Mouse (Mus musculus): Measurements from ENCODE around the gene Gm49337.
A peak's percentile ranks its signal among the peaks of the same experiment; 100 is the strongest.

The Gm49337 gene

DNA sequence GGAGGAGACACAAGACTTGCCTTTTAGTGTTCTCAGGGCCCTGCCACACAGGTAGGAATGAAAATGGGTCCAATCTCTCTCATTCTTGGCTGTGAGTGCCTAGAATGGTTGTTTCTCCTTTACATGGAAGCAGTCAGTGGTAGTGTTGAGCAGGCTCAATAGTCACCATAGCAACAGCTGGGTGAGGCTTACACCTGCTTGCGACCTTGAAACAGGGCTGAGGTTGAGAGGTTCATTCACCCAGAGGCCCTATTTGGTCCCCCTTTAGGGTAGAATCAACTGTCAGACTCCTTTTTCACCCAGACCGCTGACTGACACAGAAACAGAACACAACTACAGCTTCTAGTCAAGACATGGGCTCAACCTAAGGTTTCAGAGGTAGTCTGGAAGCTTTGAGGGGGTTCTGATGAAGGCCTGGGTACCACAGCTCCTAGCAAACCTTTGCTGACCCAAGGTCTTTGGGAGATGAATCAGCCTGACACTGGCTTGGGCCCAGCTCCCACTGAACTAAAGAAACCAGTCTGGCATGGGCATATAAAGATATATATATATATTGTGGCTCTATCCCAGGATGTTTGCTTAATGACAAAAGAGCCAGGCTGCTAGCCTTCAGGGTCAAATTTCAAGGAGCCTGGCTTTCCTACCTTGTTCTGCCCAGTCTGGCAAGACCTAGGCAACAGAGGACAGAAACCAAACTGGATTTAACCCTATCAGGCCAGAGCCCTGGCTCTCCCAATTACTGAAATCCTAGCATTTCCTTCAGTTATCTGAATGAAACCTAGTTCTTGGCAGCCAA is 8.2 kb upstream of the Gm49337 start:
- DNase-seq = no peak

- DNase-seq = no peak
Measured at GRCm38 (mm10) chr4:116165708-116166407, 7.3 kb upstream of the Gm49337 start.

- peak; percentile 79 for DNase-seq
Measured at GRCm38 (mm10) chr4:116167404-116167803, 5.8 kb upstream of the Gm49337 start, which contains the start of gene Tspan1. Tspan1 (minus strand) TSS chr4:116167601.

- peak; percentile 90 for DNase-seq
Measured at GRCm38 (mm10) chr4:116168617-116169352, 4.4 kb upstream of the Gm49337 start.

- DNase-seq = no peak
Measured at GRCm38 (mm10) chr4:116169353-116169672, 3.9 kb upstream of the Gm49337 start.

DNA sequence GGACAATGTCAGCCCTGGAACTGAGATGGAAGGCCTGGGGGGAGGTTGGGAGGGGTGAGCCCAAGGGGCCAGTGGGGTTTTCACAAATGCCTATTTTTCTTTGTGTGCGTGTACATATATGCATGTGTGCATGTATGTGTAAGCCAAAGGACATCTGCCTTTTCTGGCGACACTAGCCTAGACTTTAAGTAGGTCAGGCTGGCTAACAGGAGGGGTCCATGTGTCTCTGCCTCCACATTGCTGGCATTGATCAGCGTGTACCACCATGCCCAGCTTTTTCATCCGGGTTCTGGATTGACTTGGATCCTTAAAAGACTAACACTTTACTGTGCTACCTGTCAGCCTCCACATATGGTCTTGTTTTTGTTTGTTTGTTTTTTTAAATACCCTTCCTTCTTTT is 568 bp downstream of the Gm49337 start:
- DNase-seq = no peak

GRCm38 (mm10) chr4:116174466-116175116 is 1.4 kb downstream of the Gm49337 start:
- DNase-seq = peak; percentile 73

GRCm38 (mm10) chr4:116175136-116175535 is 2.0 kb downstream of the Gm49337 start:
- DNase-seq = no peak

DNA sequence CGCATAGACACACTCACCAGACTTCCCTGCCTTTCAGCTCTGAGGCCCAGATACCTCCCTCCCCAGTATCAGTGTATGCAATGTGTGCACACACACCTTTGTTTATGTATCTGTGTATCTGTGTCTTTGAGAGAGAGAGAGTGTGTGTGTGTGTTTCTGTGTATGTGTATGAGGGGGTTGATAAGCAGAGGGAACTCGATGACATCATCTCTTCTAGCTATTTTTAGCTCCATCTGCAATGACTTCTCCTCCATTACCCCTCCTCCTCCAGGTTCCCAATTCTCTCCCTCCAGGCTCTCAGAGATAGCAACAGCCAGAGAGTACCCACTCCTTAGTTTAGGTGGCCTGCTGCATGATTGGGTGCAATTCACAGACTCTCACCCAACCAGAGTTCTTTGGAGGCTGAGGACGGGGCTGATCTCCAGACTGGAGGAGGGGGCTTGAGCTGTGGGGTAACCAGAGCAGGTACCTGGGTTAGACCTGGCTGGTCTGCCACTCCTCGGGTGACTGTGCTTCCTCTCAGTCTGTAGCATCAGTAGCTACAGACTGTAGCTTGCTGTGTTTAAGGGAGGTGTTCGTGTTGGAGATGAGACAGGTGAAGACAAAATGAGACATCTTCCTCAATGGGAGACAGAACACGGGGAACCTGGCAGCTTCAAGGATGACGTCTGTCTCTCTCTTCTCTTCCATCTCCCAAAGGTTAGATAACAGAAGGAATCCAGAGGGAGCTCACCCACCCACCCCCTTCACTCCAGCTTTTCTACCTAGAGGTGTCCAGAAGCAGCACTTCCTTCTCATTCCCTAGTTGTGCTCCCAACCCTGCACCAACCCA is 2.7 kb downstream of the Gm49337 start:
- peak; percentile 37 for DNase-seq

GRCm38 (mm10) chr4:116176543-116176988 is 3.4 kb downstream of the Gm49337 start:
- peak; percentile 92 for DNase-seq

GRCm38 (mm10) chr4:116177140-116177539 is 4.0 kb downstream of the Gm49337 start:
- DNase-seq = peak; percentile 91

GRCm38 (mm10) chr4:116182079-116182478 is 8.9 kb downstream of the Gm49337 start:
- DNase-seq = no peak

DNA sequence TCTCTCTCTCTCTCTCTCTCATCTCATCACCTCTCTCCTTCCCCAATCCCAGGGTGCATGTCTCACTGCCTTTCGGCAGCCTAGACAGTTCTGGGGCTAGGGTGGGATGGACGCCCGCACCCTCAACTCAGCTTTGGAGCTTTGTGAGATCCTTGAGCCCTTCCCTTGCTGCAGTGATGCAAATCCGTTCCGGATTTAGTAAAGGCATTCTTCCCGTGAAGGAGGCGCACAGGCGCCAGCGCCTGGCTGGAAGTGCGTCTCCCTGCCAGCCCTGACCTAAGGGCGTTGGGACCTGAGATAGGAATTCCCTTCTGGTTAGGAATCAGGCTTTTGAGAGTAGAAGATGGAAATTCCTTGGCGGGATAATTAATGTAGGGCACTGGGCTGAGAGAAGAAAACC is 9.6 kb downstream of the Gm49337 start:
- peak; percentile 66 for DNase-seq

DNA sequence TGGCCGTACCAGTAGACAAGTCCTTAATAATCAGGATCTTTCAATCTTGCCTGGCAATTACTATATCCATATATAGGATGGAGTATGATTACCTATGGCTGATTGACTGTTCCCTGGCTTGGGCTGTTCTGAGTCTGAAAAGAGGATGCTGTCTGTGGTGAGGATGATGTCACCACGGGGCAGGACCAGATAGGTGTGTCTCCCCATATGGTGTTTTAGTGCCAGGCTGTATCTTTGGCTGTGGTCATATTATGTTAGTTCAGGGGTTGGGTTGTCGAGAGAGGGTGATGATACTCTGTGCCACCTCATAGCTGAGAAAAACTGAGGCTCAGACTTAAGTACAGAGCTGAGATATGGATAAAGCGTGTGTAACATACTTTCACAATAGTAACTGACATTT is 11.9 kb downstream of the Gm49337 start:
- no peak for DNase-seq

DNA sequence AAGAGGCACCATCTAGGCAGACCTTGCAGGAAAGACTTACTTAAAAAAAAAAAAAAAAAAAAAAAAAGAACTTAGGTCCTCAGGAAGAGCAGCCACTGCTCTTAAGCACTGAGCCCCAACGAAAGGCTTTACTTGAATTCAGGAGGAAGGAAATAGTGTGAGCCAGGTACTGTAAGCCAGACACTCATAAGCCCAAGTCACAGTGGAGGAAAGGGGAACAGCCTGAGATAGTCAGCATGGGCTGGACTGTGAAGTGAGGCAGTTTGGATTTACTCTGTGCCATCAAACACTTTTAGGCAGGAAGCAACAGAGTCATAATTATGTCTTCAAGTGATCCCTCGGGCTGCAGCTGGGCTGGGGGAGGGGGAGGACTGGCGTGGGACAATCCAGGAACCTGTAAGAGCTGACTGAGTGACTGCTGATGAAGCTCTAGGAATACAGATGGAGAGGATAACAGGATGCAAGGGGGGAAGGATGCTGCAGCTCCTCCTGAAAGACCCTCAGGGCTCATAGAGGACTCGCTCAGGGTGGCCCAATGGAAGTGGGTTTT is 19.2 kb downstream of the Gm49337 start:
- DNase-seq = peak; percentile 36

DNA sequence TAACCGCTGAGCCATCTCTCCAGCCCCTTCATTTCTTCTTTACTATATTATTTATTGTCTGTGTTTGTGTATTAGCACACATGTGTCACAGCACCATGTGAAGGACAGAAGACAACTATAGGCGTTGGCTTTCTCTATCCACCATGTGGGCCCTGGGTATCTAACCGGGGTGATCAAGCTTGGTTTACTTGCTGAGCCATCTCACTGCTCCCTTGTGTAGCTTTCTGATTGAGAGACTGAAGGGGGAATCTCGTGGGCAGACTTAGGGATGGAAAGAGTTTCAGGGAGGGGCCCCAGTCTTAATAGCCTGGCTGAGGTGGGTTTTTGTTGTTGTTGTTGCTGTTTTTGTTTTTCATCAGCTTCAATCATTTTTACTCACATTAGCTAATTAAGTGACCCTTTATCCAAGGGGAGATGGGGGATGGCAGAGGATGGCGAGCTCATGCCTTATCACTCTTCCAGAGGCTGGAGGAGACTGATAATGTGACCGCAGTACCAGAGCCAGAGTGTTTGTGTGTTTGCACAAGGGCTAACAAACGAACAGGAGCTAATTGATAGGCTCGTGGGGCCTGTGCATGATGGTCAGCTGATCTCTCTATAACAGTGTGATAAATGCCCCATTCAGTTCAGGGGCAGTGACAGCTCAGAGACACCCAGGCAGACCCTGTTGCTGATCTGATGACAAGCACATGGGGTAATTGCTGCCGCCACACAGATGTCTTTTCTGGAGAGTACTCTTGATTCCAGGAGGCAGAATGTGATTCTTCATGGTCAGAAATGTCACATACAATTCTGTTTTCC is 20.6 kb downstream of the Gm49337 start:
- DNase-seq = no peak

DNA sequence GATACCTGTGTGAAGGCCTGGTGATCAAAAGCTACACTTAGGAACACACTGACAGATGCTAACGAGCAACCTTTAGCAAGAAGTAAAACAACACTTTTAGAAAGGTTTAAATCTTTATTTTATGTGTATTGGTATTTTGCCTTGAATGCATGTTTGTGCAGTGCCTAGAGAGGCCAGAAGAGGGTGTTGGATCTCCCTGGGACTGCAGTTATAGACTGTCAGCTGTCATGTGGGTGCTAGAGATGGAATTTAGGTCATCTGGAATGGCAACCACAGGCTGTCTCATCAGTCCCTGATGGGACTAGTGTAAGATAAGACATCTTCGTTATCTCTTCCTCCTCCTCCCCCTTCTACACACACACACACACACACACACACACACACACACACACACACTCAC is 25.2 kb downstream of the Gm49337 start:
- DNase-seq = no peak

GRCm38 (mm10) chr4:116204422-116204821 is 31.2 kb downstream of the Gm49337 start:
- no peak for DNase-seq

- no peak for DNase-seq
Measured at GRCm38 (mm10) chr4:116206531-116206930, 33.3 kb downstream of the Gm49337 start.

DNA sequence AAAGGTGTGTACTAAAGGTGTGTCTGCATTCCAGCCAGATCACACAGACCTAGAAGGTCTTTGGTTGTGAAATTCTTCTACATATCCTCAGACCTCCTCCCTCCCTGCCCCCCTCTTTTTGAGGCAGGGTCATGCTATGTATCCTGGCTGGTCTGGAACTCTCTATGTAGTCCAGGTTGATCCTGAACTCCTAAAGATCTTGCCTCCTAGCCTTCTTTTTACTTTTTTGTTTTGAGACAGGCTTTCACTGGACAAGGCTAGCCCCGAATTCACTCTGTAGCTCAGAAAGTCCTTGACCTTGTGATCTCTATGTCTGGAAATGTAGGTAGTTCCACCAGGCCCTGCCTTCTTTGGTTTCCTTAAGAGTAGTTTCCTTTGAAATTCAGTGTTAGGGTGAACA is 35.7 kb downstream of the Gm49337 start:
- no peak for DNase-seq
